Mouse (Mus musculus): Measurements from ENCODE around the gene Ncf1. TPM values are rescaled to one million over a fixed set of nuclear protein-coding genes. Genes with fewer than 3 reads are reported as not detected.

The Ncf1 gene
- polyA plus RNA-seq, 1 experiment from 2014 or later: 4.0 TPM

DNA sequence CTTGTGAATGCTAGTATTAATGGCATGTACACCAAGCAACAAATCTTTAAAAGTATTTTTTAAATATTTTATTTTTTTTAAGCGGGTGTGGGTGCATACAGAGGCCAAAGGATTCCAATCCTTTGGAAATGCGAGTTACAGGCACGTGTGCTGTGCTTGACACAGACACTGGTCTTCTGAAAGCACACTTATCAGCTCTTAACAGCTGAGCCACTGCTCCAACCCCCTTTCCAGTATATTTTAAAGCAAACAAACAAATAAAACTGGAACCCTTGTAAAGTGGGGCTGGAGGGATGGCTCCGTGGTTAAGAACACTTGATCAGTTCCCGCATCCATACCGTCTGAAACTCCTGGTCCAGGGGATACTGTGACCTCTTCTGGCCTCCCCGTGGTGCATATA, 46.3 kb downstream of the Ncf1 start:
- H3K4me2 ChIP-seq (replicated peaks; ENCODE audit: low read depth, low read length): peak overlapping the region; percentile 72
- H3K4me1 ChIP-seq (replicated peaks; ENCODE audit: control insufficient read depth, insufficient read depth, low read length): peaks cover 4% of the 10 kb centered on the region; the same call in 1 of the 2 replicates
- DNase-seq (ENCODE audit: low spot score): no peak
- no peak overlapping the region for H3K27ac ChIP-seq (ENCODE audit: low read depth, low read length)
- H3K4me3 ChIP-seq (ENCODE audit: low read depth, low read length): peak overlapping the region; percentile 72
- 56% methylated on average over 7 of the region's 7 CpGs for WGBS
- peak overlapping the region; percentile 85 for H3K9ac ChIP-seq (ENCODE audit: low read depth, low read length)
- H3K36me3 ChIP-seq (ENCODE audit: control insufficient read depth, insufficient read depth, low read length): no peaks in the 10 kb centered on the region
- no peak for ATAC-seq (ENCODE audit: low FRiP score)
- H3K9me3 ChIP-seq (ENCODE audit: control insufficient read depth, low read length): no peaks in the 10 kb centered on the region
- H3K27me3 ChIP-seq (ENCODE audit: control insufficient read depth, insufficient read depth, low read length): no peaks in the 10 kb centered on the region

- H3K9me3 ChIP-seq (ENCODE audit: control insufficient read depth, low read length): no peaks in the 10 kb centered on the region
- WGBS: 73% methylated on average over 4 of the region's 4 CpGs
- no peak overlapping the region for H3K27ac ChIP-seq (ENCODE audit: low read depth, low read length)
- no peak overlapping the region for H3K4me3 ChIP-seq (ENCODE audit: low read depth, low read length)
- DNase-seq (ENCODE audit: low spot score) (no peak), ATAC-seq (ENCODE audit: low FRiP score) (no peak)
- peak overlapping the region; percentile 72; the same call in 1 of the 2 replicates for H3K4me2 ChIP-seq (replicated peaks; ENCODE audit: low read depth, low read length)
- H3K4me1 ChIP-seq (replicated peaks; ENCODE audit: control insufficient read depth, insufficient read depth, low read length): peaks cover 4% of the 10 kb centered on the region; the same call in 1 of the 2 replicates
- no peak overlapping the region for H3K9ac ChIP-seq (ENCODE audit: low read depth, low read length)
- no peaks in the 10 kb centered on the region for H3K27me3 ChIP-seq (ENCODE audit: control insufficient read depth, insufficient read depth, low read length)
- no peaks in the 10 kb centered on the region for H3K36me3 ChIP-seq (ENCODE audit: control insufficient read depth, insufficient read depth, low read length)
Measured at GRCm38 (mm10) chr5:134182735-134183134, 46.7 kb downstream of the Ncf1 start.

- no peak for ATAC-seq (ENCODE audit: low FRiP score)
- no peak overlapping the region for H3K27ac ChIP-seq (ENCODE audit: low read depth, low read length)
- 70% methylated on average over 3 of the region's 3 CpGs for WGBS
- H3K4me2 ChIP-seq (replicated peaks; ENCODE audit: low read depth, low read length): no peak overlapping the region
- no peaks in the 10 kb centered on the region for H3K36me3 ChIP-seq (ENCODE audit: control insufficient read depth, insufficient read depth, low read length)
- no peak overlapping the region for H3K4me3 ChIP-seq (ENCODE audit: low read depth, low read length)
- no peak overlapping the region for H3K9ac ChIP-seq (ENCODE audit: low read depth, low read length)
- no peaks in the 10 kb centered on the region for H3K27me3 ChIP-seq (ENCODE audit: control insufficient read depth, insufficient read depth, low read length)
- no peaks in the 10 kb centered on the region for H3K9me3 ChIP-seq (ENCODE audit: control insufficient read depth, low read length)
- peak; percentile 19 for DNase-seq (ENCODE audit: low spot score)
- peaks cover 4% of the 10 kb centered on the region; the same call in 1 of the 2 replicates for H3K4me1 ChIP-seq (replicated peaks; ENCODE audit: control insufficient read depth, insufficient read depth, low read length)
Measured at GRCm38 (mm10) chr5:134182172-134182571, 47.3 kb downstream of the Ncf1 start.

DNA sequence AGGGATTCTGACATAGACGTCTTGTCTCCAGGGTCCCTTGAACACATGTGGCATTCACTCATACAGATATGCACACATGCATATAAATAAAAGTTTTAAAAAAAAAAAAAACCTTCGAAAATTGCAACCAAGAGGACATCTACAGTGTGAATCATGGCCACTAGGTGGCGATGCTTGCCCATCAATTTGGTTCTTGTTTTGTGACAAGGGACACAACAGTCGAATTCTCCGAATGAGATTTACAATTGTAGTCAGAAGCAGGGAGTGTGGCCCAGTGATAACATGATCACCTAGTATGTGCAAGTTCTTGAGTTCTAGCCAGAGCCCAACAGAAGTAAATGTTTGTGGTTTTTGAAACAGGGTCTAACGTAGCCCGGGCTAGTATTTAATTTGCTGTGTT, 49.6 kb downstream of the Ncf1 start:
- H3K27me3 ChIP-seq (ENCODE audit: control insufficient read depth, insufficient read depth, low read length): no peaks in the 10 kb centered on the region
- DNase-seq (ENCODE audit: low spot score) (peak; percentile 86), ATAC-seq (ENCODE audit: low FRiP score) (no peak)
- no peak overlapping the region for H3K27ac ChIP-seq (ENCODE audit: low read depth, low read length)
- no peak overlapping the region for H3K4me2 ChIP-seq (replicated peaks; ENCODE audit: low read depth, low read length)
- H3K4me1 ChIP-seq (replicated peaks; ENCODE audit: control insufficient read depth, insufficient read depth, low read length): peaks cover 4% of the 10 kb centered on the region; the same call in 1 of the 2 replicates
- no peak overlapping the region for H3K9ac ChIP-seq (ENCODE audit: low read depth, low read length)
- 30% methylated on average over 7 of the region's 7 CpGs for WGBS
- H3K4me3 ChIP-seq (ENCODE audit: low read depth, low read length): no peak overlapping the region
- H3K36me3 ChIP-seq (ENCODE audit: control insufficient read depth, insufficient read depth, low read length): no peaks in the 10 kb centered on the region
- H3K9me3 ChIP-seq (ENCODE audit: control insufficient read depth, low read length): no peaks in the 10 kb centered on the region

- no peaks in the 10 kb centered on the region for H3K36me3 ChIP-seq (ENCODE audit: control insufficient read depth, insufficient read depth, low read length)
- no peaks in the 10 kb centered on the region for H3K9me3 ChIP-seq (ENCODE audit: control insufficient read depth, low read length)
- 78% methylated on average over 7 of the region's 7 CpGs for WGBS
- peaks cover 4% of the 10 kb centered on the region for H3K4me1 ChIP-seq (replicated peaks; ENCODE audit: control insufficient read depth, insufficient read depth, low read length)
- ATAC-seq (ENCODE audit: low FRiP score) (no peak), DNase-seq (ENCODE audit: low spot score) (no peak)
- H3K9ac ChIP-seq (ENCODE audit: low read depth, low read length): no peak overlapping the region
- H3K4me2 ChIP-seq (replicated peaks; ENCODE audit: low read depth, low read length): no peak overlapping the region
- H3K27ac ChIP-seq (ENCODE audit: low read depth, low read length): no peak overlapping the region
- no peaks in the 10 kb centered on the region for H3K27me3 ChIP-seq (ENCODE audit: control insufficient read depth, insufficient read depth, low read length)
- H3K4me3 ChIP-seq (ENCODE audit: low read depth, low read length): no peak overlapping the region
Measured at GRCm38 (mm10) chr5:134178536-134178935, 50.9 kb downstream of the Ncf1 start.

GRCm38 (mm10) chr5:134176169-134176881, 53.1 kb downstream of the Ncf1 start, which contains the start of gene Rcc1l:
Gene Rcc1l (minus strand): TSS chr5:134176774.
- no peaks in the 10 kb centered on the region; the same call in none of the 2 replicates for H3K4me1 ChIP-seq (replicated peaks; ENCODE audit: control insufficient read depth, insufficient read depth, low read length)
- peak; percentile 89 for DNase-seq (ENCODE audit: low spot score)
- under 1% methylated on average over 42 of the region's 72 CpGs for WGBS
- no peaks in the 10 kb centered on the region for H3K9me3 ChIP-seq (ENCODE audit: control insufficient read depth, low read length)
- peak within 1 kb of the TSS; percentile 96 for H3K4me3 ChIP-seq (ENCODE audit: low read depth, low read length)
- no peaks in the 10 kb centered on the region for H3K27me3 ChIP-seq (ENCODE audit: control insufficient read depth, insufficient read depth, low read length)
- peak; percentile 83 for ATAC-seq (ENCODE audit: low FRiP score)
- H3K27ac ChIP-seq (ENCODE audit: low read depth, low read length): 0 out of 2 replicates have a peak within 1 kb of the TSS, but pooled peaks have one; percentile 20
- H3K9ac ChIP-seq (ENCODE audit: low read depth, low read length): peak within 1 kb of the TSS; percentile 65
- peak within 1 kb of the TSS; percentile 84 for H3K4me2 ChIP-seq (replicated peaks; ENCODE audit: low read depth, low read length)
- no peaks in the 10 kb centered on the region for H3K36me3 ChIP-seq (ENCODE audit: control insufficient read depth, insufficient read depth, low read length)

DNA sequence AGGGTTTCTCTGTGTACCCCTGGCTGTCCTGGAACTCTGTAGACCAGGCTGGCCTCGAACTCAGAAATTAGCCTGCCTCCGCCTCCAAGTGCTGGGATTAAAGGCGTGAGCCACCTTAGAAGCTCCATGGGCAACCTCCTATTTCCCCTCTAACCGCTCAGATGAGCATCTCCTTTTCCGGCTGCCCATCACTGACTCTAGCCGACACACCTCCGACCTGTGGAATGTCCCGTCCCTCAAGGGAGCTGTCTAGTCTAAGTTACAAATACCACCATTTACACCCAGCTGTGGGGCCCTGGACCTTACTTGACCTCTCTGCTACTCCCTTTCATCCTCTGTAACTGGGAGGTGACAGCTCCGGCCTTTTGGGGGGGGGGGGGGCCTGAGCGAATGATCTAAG, 53.7 kb downstream of the Ncf1 start:
- DNase-seq (ENCODE audit: low spot score) (no peak), ATAC-seq (ENCODE audit: low FRiP score) (no peak)
- 0 out of 2 replicates have a peak overlapping the region, but pooled peaks have one; percentile 20 for H3K27ac ChIP-seq (ENCODE audit: low read depth, low read length)
- H3K4me1 ChIP-seq (replicated peaks; ENCODE audit: control insufficient read depth, insufficient read depth, low read length): no peaks in the 10 kb centered on the region; the same call in none of the 2 replicates
- no peaks in the 10 kb centered on the region for H3K36me3 ChIP-seq (ENCODE audit: control insufficient read depth, insufficient read depth, low read length)
- H3K9ac ChIP-seq (ENCODE audit: low read depth, low read length): peak overlapping the region; percentile 65
- no peaks in the 10 kb centered on the region for H3K27me3 ChIP-seq (ENCODE audit: control insufficient read depth, insufficient read depth, low read length)
- H3K4me3 ChIP-seq (ENCODE audit: low read depth, low read length): peak overlapping the region; percentile 96
- H3K9me3 ChIP-seq (ENCODE audit: control insufficient read depth, low read length): no peaks in the 10 kb centered on the region
- WGBS: 13% methylated on average over 10 of the region's 10 CpGs
- peak overlapping the region; percentile 84 for H3K4me2 ChIP-seq (replicated peaks; ENCODE audit: low read depth, low read length)

DNA sequence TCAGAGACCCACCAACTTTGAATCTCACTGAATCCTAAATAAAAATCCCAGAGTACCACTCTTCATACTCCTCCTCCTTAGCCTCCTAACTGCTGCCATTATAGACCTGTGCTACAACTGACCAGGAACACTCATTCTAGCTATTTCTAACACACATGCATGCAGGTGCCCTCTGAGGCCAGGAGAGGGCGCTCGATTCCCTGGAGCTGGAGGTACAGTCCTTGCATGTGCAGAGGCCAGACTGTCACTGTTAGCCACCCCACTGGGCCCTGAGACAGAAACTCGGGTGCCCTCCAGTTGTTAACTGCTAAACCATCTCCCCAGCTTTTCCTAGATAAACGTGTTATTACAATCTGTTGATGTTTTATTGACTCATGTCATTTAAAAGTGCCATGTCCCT, 56.2 kb downstream of the Ncf1 start:
- H3K27me3 ChIP-seq (ENCODE audit: control insufficient read depth, insufficient read depth, low read length): no peaks in the 10 kb centered on the region
- no peak for ATAC-seq (ENCODE audit: low FRiP score)
- no peaks in the 10 kb centered on the region for H3K36me3 ChIP-seq (ENCODE audit: control insufficient read depth, insufficient read depth, low read length)
- no peak overlapping the region for H3K27ac ChIP-seq (ENCODE audit: low read depth, low read length)
- no peaks in the 10 kb centered on the region for H3K9me3 ChIP-seq (ENCODE audit: control insufficient read depth, low read length)
- no peak overlapping the region for H3K4me2 ChIP-seq (replicated peaks; ENCODE audit: low read depth, low read length)
- no peak overlapping the region for H3K9ac ChIP-seq (ENCODE audit: low read depth, low read length)
- no peak overlapping the region for H3K4me3 ChIP-seq (ENCODE audit: low read depth, low read length)
- peak; percentile 63 for DNase-seq (ENCODE audit: low spot score)
- WGBS: 34% methylated on average over 4 of the region's 4 CpGs
- H3K4me1 ChIP-seq (replicated peaks; ENCODE audit: control insufficient read depth, insufficient read depth, low read length): no peaks in the 10 kb centered on the region; the same call in none of the 2 replicates

GRCm38 (mm10) chr5:134170167-134170566, 59.3 kb downstream of the Ncf1 start:
- 97% methylated on average over 8 of the region's 8 CpGs for WGBS
- no peaks in the 10 kb centered on the region for H3K36me3 ChIP-seq (ENCODE audit: control insufficient read depth, insufficient read depth, low read length)
- peaks cover under 1% of the 10 kb centered on the region for H3K4me1 ChIP-seq (replicated peaks; ENCODE audit: control insufficient read depth, insufficient read depth, low read length)
- ATAC-seq (ENCODE audit: low FRiP score) (no peak), DNase-seq (ENCODE audit: low spot score) (no peak)
- H3K4me3 ChIP-seq (ENCODE audit: low read depth, low read length): no peak overlapping the region
- no peaks in the 10 kb centered on the region for H3K9me3 ChIP-seq (ENCODE audit: control insufficient read depth, low read length)
- no peak overlapping the region for H3K4me2 ChIP-seq (replicated peaks; ENCODE audit: low read depth, low read length)
- H3K27me3 ChIP-seq (ENCODE audit: control insufficient read depth, insufficient read depth, low read length): no peaks in the 10 kb centered on the region
- H3K9ac ChIP-seq (ENCODE audit: low read depth, low read length): no peak overlapping the region
- no peak overlapping the region for H3K27ac ChIP-seq (ENCODE audit: low read depth, low read length)
